In genomic region chr2:4445629-4446400, GRCm38 (mm10) we compare ENCODE assay signal across 9 mouse cellular contexts.
DNase-seq lines count a peak whose midpoint lies in the region; ATAC-seq and TF ChIP-seq lines count a peak whose summit lies in the region.
"Had no signal": no experiment of that assay in that cellular context is flagged by ENCODE, and none has a peak within 500 bp of the region (broad histone marks: within the 10 kb centered on the region; RNA-seq: fewer than 3 reads in every experiment).

No protein-coding gene starts in this region.

- H3K27me3 ChIP-seq in heart, embryonic 10.5 days (ENCODE audit: insufficient read depth, poor library complexity, severe bottlenecking), result no peaks in the 10 kb centered on the region
- H3K27me3 ChIP-seq in thymus, adult 2 months (ENCODE audit: control insufficient read depth, insufficient read depth, low read length), result no peaks in the 10 kb centered on the region
- H3K27me3 ChIP-seq: midbrain, embryonic 12.5 days had no signal

- no peak for ATAC-seq in megakaryocyte, adult 5-6 weeks (ENCODE audit: poor library complexity, severe bottlenecking)

- 84% methylated on average over 10 of the region's 10 CpGs for WGBS in heart, embryonic 10.5 days
- 79% methylated on average over 10 of the region's 10 CpGs for WGBS in thymus, adult 2 months

- TF ChIP-seq CTCF in thymus, adult 2 months (IDR thresholded peaks at IDR 0.05; ENCODE audit: borderline replicate concordance, control insufficient read depth, extremely low read depth, insufficient read depth, low read length, poor library complexity), result no peak

- peaks cover 56% of the 10 kb centered on the region for H3K4me1 ChIP-seq in heart, embryonic 10.5 days
- no peaks in the 10 kb centered on the region for H3K4me1 ChIP-seq in thymus, adult 2 months (replicated peaks; ENCODE audit: control insufficient read depth, insufficient read depth, low read length)

- H3K27ac ChIP-seq in heart, embryonic 10.5 days, result peak overlapping the region; percentile 70
- no peak overlapping the region for H3K27ac ChIP-seq in thymus, adult 2 months (ENCODE audit: control insufficient read depth, insufficient read depth, low read length)
- H3K27ac ChIP-seq: midbrain, embryonic 12.5 days had no signal

- TF ChIP-seq POLR2A in thymus, adult 2 months (IDR thresholded peaks at IDR 0.05; ENCODE audit: control insufficient read depth, extremely low read depth, insufficient read depth, low read length, poor library complexity), result no peak

- no peaks in the 10 kb centered on the region for H3K9me3 ChIP-seq in heart, embryonic 10.5 days
- H3K9me3 ChIP-seq: midbrain, embryonic 12.5 days had no signal

- H3K4me3 ChIP-seq in heart, embryonic 10.5 days, result no peak overlapping the region
- H3K4me3 ChIP-seq in thymus, adult 2 months (ENCODE audit: control insufficient read depth, insufficient read depth, low read length), result no peak overlapping the region
- H3K4me3 ChIP-seq: midbrain, embryonic 12.5 days had no signal

- no peaks in the 10 kb centered on the region for H3K36me3 ChIP-seq in heart, embryonic 10.5 days
- H3K36me3 ChIP-seq in thymus, adult 2 months (ENCODE audit: control insufficient read depth, insufficient read depth, low read length), result no peaks in the 10 kb centered on the region

- DNase-seq in kidney, postnatal 36 days, result peak; percentile 6 to 7
- no peak for DNase-seq in kidney, adult 18-20 months
- peak; percentile 56 for DNase-seq in adrenal gland, postnatal 14 days
- DNase-seq in heart, embryonic 10.5 days (ENCODE audit: low spot score), result no peak
- peak; percentile 86 for DNase-seq in lung, postnatal 10 days
- no peak for DNase-seq in spleen, postnatal 36 days (ENCODE audit: low spot score in 2 of 2)
- DNase-seq in thymus, adult 2 months, result no peak

Comparison
In these comparisons a context has a peak if more than half of its experiments do, and no peak if none do; other contexts are left out.
1. DNase-seq: peak in kidney, postnatal 36 days (2 of 2), adrenal gland, postnatal 14 days (single experiment) and lung, postnatal 10 days (single experiment); none in kidney, adult 18-20 months (single experiment), heart, embryonic 10.5 days (single experiment), spleen, postnatal 36 days (0 of 2) and thymus, adult 2 months (single experiment).